Mouse (Mus musculus) C2C12 (cell line): ENCODE measurements at regions not wholly inside any gene's neighbourhood (a gene's known extent, or its start where the extent isn't known, plus 50 kb on each side); places are given as distances from the start of the nearest gene placed in this dataset.

ENCODE experiments used
- CTCF ChIP-seq: IDR thresholded peaks from one replicate; pipeline ENCODE4 v1.5.1; 2011; ENCODE audit not compliant: control insufficient read depth, insufficient read depth, insufficient read length
- FOSL1 ChIP-seq: IDR thresholded peaks from one replicate; pipeline ENCODE4 v1.8.0; 2011; ENCODE audit warnings: mild to moderate bottlenecking, low read length; ENCODE audit not compliant: poor library complexity, insufficient read depth, severe bottlenecking
- USF1 ChIP-seq: IDR thresholded peaks from one replicate; pipeline ENCODE4 v1.6.1; 2011; ENCODE audit warnings: low read depth, mild to moderate bottlenecking, control low read depth, moderate library complexity

GRCm38 (mm10) chr5:73851501-73851900, 200.3 kb downstream of the Spata18 start:
- TF ChIP-seq FOSL1: no peak
- no peak for TF ChIP-seq USF1
- TF ChIP-seq CTCF: no peak
